Mouse (Mus musculus): Measurements from ENCODE around the gene Tsr3. TPM values are rescaled to one million over a fixed set of nuclear protein-coding genes. Genes with fewer than 3 reads are reported as not detected.
A peak's percentile ranks its signal among the peaks of the same experiment; 100 is the strongest.

Tsr3 gene
- polyA plus RNA-seq, 1 experiment from 2014 or later = 66.4 TPM

DNA sequence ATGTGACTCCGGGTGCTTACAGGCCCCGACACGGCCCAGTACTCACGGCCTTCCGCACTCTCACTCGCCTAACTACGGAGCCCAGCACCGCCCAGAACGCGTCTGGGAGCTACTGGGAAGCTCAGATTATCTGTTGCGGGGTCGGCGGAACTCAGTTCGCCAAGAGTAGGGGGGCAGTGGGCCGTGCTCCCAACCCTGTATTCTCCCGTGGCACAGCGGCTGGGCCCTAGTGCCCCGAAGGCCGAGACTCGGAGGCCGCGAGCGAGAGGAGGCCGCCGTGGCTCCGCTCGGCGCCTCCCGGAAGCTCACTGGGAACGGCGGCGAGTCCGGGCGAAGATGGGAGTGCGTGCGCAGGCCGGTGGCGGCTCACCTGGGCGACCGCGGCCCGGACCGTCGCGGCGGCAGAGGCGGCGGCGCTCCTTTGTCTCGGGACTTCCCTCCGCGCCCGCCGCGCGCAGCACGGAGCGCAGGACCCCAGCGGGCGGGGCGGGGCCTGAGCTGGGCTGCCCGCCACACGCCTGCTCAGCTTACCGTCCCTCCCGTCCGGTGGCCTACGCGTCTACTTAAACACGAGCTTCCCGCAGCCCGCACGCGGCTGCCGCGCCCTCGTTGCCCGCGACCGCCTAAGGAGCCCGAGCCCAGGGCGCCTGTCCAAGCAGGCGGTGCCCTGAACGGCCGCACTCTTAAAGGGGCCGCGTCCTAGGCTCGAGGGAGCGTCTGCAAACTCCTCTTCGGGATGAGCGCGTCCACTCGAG, 33.2 kb downstream of the Tsr3 start:
- WGBS = under 1% methylated on average over 91 of the region's 92 CpGs
- no peaks in the 10 kb centered on the region for H3K9me3 ChIP-seq
- peak; percentile 91 for ATAC-seq (ENCODE audit: insufficient number of reproducible peaks, insufficient read depth, low FRiP score, low TSS enrichment, low read depth)

DNA sequence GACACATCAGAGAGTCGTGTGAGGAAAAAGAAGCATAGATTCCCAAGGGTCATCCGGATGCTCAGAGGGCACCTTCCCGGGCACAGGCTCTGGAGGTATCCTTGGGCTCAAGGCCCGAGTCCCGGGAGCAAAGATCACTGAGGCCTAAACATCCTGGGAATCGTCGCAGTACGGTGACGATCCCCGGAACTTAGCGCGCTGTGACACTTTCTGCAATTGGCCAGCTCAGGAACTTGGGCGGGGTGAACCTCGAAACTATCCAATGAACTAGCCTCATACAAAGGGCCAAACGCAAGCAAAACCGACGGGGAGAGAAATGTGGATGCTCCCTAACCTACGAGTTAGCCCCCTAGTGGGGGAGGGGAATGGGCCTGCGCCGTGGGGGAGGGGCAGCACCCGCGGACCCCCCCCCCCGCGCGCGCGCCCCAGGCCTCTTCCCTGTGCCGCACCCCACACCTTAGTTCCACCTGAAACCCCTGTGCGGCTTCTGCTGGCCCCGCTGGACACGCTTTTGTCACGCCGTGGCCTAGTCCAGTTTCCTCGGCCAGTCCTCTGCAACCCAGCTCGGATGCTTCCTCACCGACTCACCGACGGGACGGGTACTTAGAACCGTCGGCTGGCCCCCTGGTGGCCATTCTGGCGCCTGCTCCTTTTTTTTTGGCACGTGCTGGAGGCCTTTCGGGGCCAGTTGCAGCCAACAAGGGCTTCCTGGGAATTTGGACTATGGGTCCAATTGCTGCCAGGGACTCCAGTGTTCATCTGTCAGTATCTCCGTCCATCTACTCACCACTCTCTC, 33.9 kb downstream of the Tsr3 start:
- under 1% methylated on average over 45 of the region's 45 CpGs for WGBS
- Histone ChIP-seq H3K9ac (replicated peaks) (peak overlapping the region; percentile 98), H3K4me3 (replicated peaks) (peak overlapping the region; percentile 97), H3K4me2 (peak overlapping the region; percentile 97), H3K9me3 (no peaks in the 10 kb centered on the region), H3K36me3 (peaks cover 21% of the 10 kb centered on the region), H3K4me1 (replicated peaks) (peaks cover 28% of the 10 kb centered on the region), H3K27me3 (no peaks in the 10 kb centered on the region), H3K27ac (peak overlapping the region; percentile 99)
- peak; percentile 84 for ATAC-seq (ENCODE audit: insufficient number of reproducible peaks, insufficient read depth, low FRiP score, low TSS enrichment, low read depth)

More for the DNA sequence above, 33.2 kb downstream of the Tsr3 start:
- H3K36me3 ChIP-seq = peaks cover 29% of the 10 kb centered on the region
- peak overlapping the region; percentile 97 for H3K4me2 ChIP-seq
- peak overlapping the region; percentile 97 for H3K4me3 ChIP-seq (replicated peaks)
- peaks cover 28% of the 10 kb centered on the region for H3K4me1 ChIP-seq (replicated peaks)
- H3K27me3 ChIP-seq = no peaks in the 10 kb centered on the region
- H3K27ac ChIP-seq = peak overlapping the region; percentile 99
- peak overlapping the region; percentile 98 for H3K9ac ChIP-seq (replicated peaks)

DNA sequence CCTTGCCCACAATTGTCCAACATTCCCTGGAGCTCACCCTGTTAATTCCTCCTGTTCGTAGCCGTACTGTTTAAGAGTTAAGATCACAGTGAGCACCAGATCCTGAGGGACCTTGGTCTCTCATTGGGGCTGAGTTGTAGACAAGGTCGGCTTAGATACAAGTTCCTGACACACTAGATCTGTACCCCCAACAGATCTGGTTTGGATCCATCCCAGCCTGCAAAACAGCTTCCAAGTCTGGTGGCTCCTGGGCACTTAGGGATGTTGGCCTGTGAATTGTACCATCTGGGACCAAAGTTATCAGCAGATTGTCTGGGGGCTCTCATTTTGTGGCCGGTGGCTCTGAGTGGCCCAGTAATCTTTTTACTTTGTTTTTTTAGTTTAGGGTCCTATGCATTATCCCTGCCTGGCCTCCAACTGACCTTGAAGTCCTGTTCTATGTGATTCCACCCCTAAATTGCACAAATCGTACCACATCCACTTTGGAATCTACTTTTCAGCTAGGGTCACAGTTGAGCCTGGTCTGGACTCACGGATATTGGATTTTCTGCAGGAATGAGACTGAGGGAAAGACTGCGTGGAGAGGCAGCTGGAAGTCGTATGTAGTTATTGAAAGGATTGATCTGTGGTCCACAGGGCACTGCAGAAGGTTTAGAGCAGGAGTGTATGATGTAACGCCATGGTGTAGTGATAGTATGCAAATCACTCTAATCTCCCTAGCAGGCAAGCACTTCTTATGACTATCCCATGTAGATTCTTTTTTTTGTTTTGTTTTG, 34.8 kb downstream of the Tsr3 start, which contains the start of gene Ube2i:
Gene Ube2i (minus strand): TSS at position 52 of the 776 bp plus-strand sequence.
- H3K36me3 ChIP-seq = peaks cover 12% of the 10 kb centered on the region
- H3K27me3 ChIP-seq = no peaks in the 10 kb centered on the region
- H3K27ac ChIP-seq = peak within 1 kb of the TSS; percentile 99
- peak within 1 kb of the TSS; percentile 97 for H3K4me2 ChIP-seq
- H3K4me1 ChIP-seq (replicated peaks) = peaks cover 28% of the 10 kb centered on the region
- WGBS = 81% methylated on average over 9 of the region's 9 CpGs
- peak within 1 kb of the TSS; percentile 98 for H3K9ac ChIP-seq (replicated peaks)
- H3K9me3 ChIP-seq = no peaks in the 10 kb centered on the region
- H3K4me3 ChIP-seq (replicated peaks) = peak within 1 kb of the TSS; percentile 97
- ATAC-seq (ENCODE audit: insufficient number of reproducible peaks, insufficient read depth, low FRiP score, low TSS enrichment, low read depth) = no peak

DNA sequence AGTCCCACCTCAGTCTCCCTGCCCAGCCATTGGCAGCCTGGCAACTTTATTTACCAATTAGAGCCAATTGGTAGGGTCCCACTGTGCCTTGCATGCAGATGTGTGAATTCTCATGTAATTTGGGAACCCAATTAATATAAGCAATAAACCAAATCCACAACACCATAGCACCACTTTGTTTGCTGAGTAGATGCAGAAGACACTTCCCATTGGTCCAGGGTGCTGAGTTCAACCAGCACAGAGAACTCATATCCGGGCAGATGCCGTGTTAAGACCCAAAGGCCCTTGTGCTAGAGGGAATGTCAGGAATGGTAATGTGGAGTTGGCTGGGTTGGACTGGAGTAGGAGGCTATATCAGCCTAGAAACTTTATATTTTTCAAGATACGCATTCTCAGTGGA, 35.9 kb downstream of the Tsr3 start:
- Histone ChIP-seq H3K27me3 (no peaks in the 10 kb centered on the region), H3K36me3 (peaks cover 2% of the 10 kb centered on the region; the same call in 1 of the 2 replicates), H3K9me3 (no peaks in the 10 kb centered on the region), H3K4me1 (replicated peaks) (peaks cover 21% of the 10 kb centered on the region), H3K4me2 (no peak overlapping the region), H3K27ac (no peak overlapping the region), H3K4me3 (replicated peaks) (no peak overlapping the region), H3K9ac (replicated peaks) (no peak overlapping the region)
- WGBS = 95% methylated on average over 3 of the region's 3 CpGs
- no peak for ATAC-seq (ENCODE audit: insufficient number of reproducible peaks, insufficient read depth, low FRiP score, low TSS enrichment, low read depth)

DNA sequence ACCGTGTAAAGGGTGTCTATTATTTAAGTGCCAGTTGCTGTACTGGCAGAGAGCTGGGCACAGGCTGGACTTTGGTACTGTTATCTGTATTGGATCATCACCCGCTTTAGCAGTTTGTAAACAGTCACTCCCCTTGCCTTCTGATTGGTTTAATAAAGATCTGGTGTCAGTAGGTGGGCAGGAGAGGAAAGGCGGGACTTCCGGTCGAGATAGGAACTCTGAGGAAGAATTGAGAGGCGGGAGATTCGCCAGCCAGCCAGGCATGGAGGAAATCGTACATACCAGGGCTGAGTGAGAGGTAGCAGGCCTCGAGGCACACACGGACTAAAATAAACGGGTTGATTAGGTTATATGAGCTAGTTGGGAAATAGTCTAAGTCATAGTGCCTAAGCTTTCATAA, 42.2 kb downstream of the Tsr3 start:
- Histone ChIP-seq H3K4me3 (replicated peaks) (no peak overlapping the region), H3K9me3 (0 out of 2 replicates have a peak, but pooled peaks cover 4% of the 10 kb centered on the region), H3K9ac (replicated peaks) (no peak overlapping the region), H3K27me3 (no peaks in the 10 kb centered on the region), H3K27ac (no peak overlapping the region), H3K4me1 (replicated peaks) (no peaks in the 10 kb centered on the region), H3K4me2 (no peak overlapping the region), H3K36me3 (no peaks in the 10 kb centered on the region)
- ATAC-seq (ENCODE audit: insufficient number of reproducible peaks, insufficient read depth, low FRiP score, low TSS enrichment, low read depth) = no peak
- WGBS = 43% methylated on average over 11 of the region's 11 CpGs

DNA sequence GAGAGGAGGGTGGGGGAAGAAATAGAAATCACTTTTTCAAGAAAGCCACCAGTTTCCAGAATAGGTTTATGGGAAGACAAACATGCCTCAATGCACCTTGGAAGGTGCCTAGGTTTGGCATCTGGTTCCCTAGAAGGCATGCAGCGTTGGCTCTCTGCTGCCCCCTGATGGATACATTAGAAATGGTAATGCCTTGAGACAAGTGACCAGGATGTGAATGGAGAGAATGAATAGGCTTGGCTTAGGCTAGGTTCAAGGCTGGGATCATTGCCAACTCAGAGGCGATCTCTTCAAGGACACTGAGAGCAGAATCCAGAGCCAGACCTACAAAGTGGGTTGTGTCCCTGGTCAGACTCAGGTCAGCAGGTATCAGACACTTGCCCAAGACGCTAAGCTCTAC, 45.1 kb downstream of the Tsr3 start:
- no peak overlapping the region for H3K9ac ChIP-seq (replicated peaks)
- 0 out of 2 replicates have a peak, but pooled peaks cover 4% of the 10 kb centered on the region for H3K9me3 ChIP-seq
- no peak overlapping the region for H3K27ac ChIP-seq
- 24% methylated on average over 3 of the region's 3 CpGs for WGBS
- ATAC-seq (ENCODE audit: insufficient number of reproducible peaks, insufficient read depth, low FRiP score, low TSS enrichment, low read depth) = no peak
- H3K4me2 ChIP-seq = no peak overlapping the region
- no peak overlapping the region for H3K4me3 ChIP-seq (replicated peaks)
- H3K36me3 ChIP-seq = no peaks in the 10 kb centered on the region
- H3K4me1 ChIP-seq (replicated peaks) = no peaks in the 10 kb centered on the region
- H3K27me3 ChIP-seq = 0 out of 2 replicates have a peak, but pooled peaks cover 3% of the 10 kb centered on the region

DNA sequence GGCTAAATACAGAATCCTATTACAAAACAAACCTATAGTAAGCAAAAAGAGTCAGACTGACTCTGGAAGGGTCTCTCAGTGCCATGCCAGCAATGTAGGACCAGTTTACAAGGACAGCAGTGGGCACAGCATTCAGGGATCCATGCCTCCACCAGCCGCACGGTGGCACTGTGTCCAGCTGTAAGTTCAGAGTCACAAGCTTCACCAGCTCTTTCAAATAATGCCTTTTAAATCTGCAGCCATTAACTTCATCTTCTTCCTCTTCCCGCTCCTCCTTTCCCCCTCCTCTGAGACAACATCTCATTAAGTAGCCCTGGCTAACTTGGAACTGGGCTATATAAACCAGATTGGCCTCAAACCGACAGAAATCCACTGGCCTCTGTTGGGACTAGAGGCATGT, 48.9 kb downstream of the Tsr3 start:
- Histone ChIP-seq H3K9ac (replicated peaks) (no peak overlapping the region), H3K4me2 (no peak overlapping the region), H3K4me3 (replicated peaks) (no peak overlapping the region), H3K4me1 (replicated peaks) (no peaks in the 10 kb centered on the region), H3K27ac (no peak overlapping the region), H3K27me3 (0 out of 2 replicates have a peak, but pooled peaks cover 3% of the 10 kb centered on the region), H3K36me3 (no peaks in the 10 kb centered on the region), H3K9me3 (0 out of 2 replicates have a peak, but pooled peaks cover under 1% of the 10 kb centered on the region)
- no peak for ATAC-seq (ENCODE audit: insufficient number of reproducible peaks, insufficient read depth, low FRiP score, low TSS enrichment, low read depth)
- 10% methylated on average over 4 of the region's 4 CpGs for WGBS

DNA sequence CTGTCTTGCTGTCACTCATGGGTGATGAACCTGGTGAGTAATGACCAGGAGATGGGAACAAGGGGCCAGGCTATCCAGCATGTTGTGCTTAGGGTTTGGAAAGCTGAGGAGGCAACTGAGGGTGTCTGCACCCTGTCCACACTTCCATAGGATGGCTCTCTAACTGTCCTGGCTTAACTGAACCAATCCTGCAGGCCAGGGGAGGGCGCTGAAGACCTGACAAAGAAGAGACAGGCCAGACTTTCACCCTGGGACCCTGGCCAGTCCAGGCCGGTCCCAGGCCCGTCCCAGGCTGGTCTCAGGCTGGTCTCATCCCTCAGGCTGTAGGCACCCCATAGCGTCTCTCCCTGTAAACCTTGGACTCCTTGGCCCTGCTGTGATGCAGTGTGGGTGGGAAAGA, 50.4 kb downstream of the Tsr3 start:
- Histone ChIP-seq H3K4me1 (replicated peaks) (no peaks in the 10 kb centered on the region), H3K36me3 (no peaks in the 10 kb centered on the region), H3K27ac (no peak overlapping the region), H3K9me3 (no peaks in the 10 kb centered on the region), H3K4me3 (replicated peaks) (no peak overlapping the region), H3K9ac (replicated peaks) (no peak overlapping the region), H3K27me3 (0 out of 2 replicates have a peak, but pooled peaks cover 3% of the 10 kb centered on the region), H3K4me2 (no peak overlapping the region)
- WGBS = 35% methylated on average over 4 of the region's 4 CpGs
- ATAC-seq (ENCODE audit: insufficient number of reproducible peaks, insufficient read depth, low FRiP score, low TSS enrichment, low read depth) = no peak

Small RNA genes within 50 kb of the gene (microRNA-seq; reads per million reads assigned to microRNA genes)
- gene Mir3547 = not detected

Other genes with a start within 250 kb of the Tsr3 start
- 9.4 and 12.1 TPM in 2 replicates for gene Cramp1l, start 224.4 kb upstream of the Tsr3 start, polyA plus RNA-seq (2016; fragmentation: Nextera tagmentation; extraction: Ambion mirVana)
- 26.2 and 26.5 TPM in 2 replicates for gene Ift140, start 224.1 kb upstream of the Tsr3 start, polyA plus RNA-seq (2016; fragmentation: Nextera tagmentation; extraction: Ambion mirVana)
- gene Tmem204, start 156.6 kb upstream of the Tsr3 start, polyA plus RNA-seq (2016; fragmentation: Nextera tagmentation; extraction: Ambion mirVana) = 11.0 and 12.0 TPM in 2 replicates
- 58.0 and 60.1 TPM in 2 replicates for gene Telo2, start 124.2 kb upstream of the Tsr3 start, polyA plus RNA-seq (2016; fragmentation: Nextera tagmentation; extraction: Ambion mirVana)
- gene Ptx4, start 119.4 kb upstream of the Tsr3 start, polyA plus RNA-seq (2016; fragmentation: Nextera tagmentation; extraction: Ambion mirVana) = 0.31 and 0.42 TPM in 2 replicates
- gene Clcn7, start 106.8 kb upstream of the Tsr3 start, polyA plus RNA-seq (2016; fragmentation: Nextera tagmentation; extraction: Ambion mirVana) = 24.6 and 26.0 TPM in 2 replicates
- not detected in 2 replicates for gene Ccdc154, start 77.7 kb upstream of the Tsr3 start, polyA plus RNA-seq (2016; fragmentation: Nextera tagmentation; extraction: Ambion mirVana)
- gene Gm38655, start 64.7 kb upstream of the Tsr3 start, polyA plus RNA-seq (2016; fragmentation: Nextera tagmentation; extraction: Ambion mirVana) = not detected in 2 replicates
- gene BC003965, start 55.6 kb upstream of the Tsr3 start, polyA plus RNA-seq (2016; fragmentation: Nextera tagmentation; extraction: Ambion mirVana) = 35.5 and 35.7 TPM in 2 replicates
- gene Unkl, start 51.8 kb upstream of the Tsr3 start, polyA plus RNA-seq (2016; fragmentation: Nextera tagmentation; extraction: Ambion mirVana) = 10.3 and 10.5 TPM in 2 replicates
- gene Gnptg, start within 50 bp of the Tsr3 start, polyA plus RNA-seq (2016; fragmentation: Nextera tagmentation; extraction: Ambion mirVana) = 30.4 and 34.0 TPM in 2 replicates
- 1.6 and 2.5 TPM in 2 replicates for gene Baiap3, start 16.2 kb downstream of the Tsr3 start, polyA plus RNA-seq (2016; fragmentation: Nextera tagmentation; extraction: Ambion mirVana)
- 811 and 887 TPM in 2 replicates for gene Ube2i, start 34.5 kb downstream of the Tsr3 start, polyA plus RNA-seq (2016; fragmentation: Nextera tagmentation; extraction: Ambion mirVana)
- gene Prss34, start 58.2 kb downstream of the Tsr3 start, polyA plus RNA-seq (2016; fragmentation: Nextera tagmentation; extraction: Ambion mirVana) = not detected in 2 replicates
- gene Prss28, start 68.5 kb downstream of the Tsr3 start, polyA plus RNA-seq (2016; fragmentation: Nextera tagmentation; extraction: Ambion mirVana) = not detected in 2 replicates
- gene Prss29, start 78.5 kb downstream of the Tsr3 start, polyA plus RNA-seq (2016; fragmentation: Nextera tagmentation; extraction: Ambion mirVana) = not detected in 2 replicates
- not detected in 2 replicates for gene Tpsab1, start 105.4 kb downstream of the Tsr3 start, polyA plus RNA-seq (2016; fragmentation: Nextera tagmentation; extraction: Ambion mirVana)
- gene Tpsb2, start 126.1 kb downstream of the Tsr3 start, polyA plus RNA-seq (2016; fragmentation: Nextera tagmentation; extraction: Ambion mirVana) = not detected in 2 replicates
- 0.70 TPM in 1 of 2 replicates, not detected in the other for gene Tpsg1, start 129.1 kb downstream of the Tsr3 start, polyA plus RNA-seq (2016; fragmentation: Nextera tagmentation; extraction: Ambion mirVana)
- 10.1 and 11.6 TPM in 2 replicates for gene Cacna1h, start 193.6 kb downstream of the Tsr3 start, polyA plus RNA-seq (2016; fragmentation: Nextera tagmentation; extraction: Ambion mirVana)
- gene Tekt4, start 214.4 kb downstream of the Tsr3 start, polyA plus RNA-seq (2016; fragmentation: Nextera tagmentation; extraction: Ambion mirVana) = not detected in 2 replicates

Data from limb, embryonic 12.5 days (tissue).